Mouse (Mus musculus) ES-E14 (cell line): ENCODE measurements around the gene Fat1.

Source experiments
- HCFC1 ChIP-seq: IDR thresholded peaks from 2 replicates; pipeline ENCODE4 v1.6.1; 2012; ENCODE audit warnings: low read length, inconsistent platforms, borderline replicate concordance; ENCODE audit not compliant: insufficient read depth
- MAFK ChIP-seq: IDR thresholded peaks from 2 replicates; pipeline ENCODE4 v1.6.1; 2014; ENCODE audit warnings: mild to moderate bottlenecking, low read depth, low read length, inconsistent platforms; ENCODE audit not compliant: insufficient read depth
- ZC3H11A ChIP-seq: IDR thresholded peaks from 2 replicates; pipeline ENCODE4 v1.6.1; 2012; ENCODE audit warnings: low read depth, mild to moderate bottlenecking, inconsistent platforms, low read length, borderline replicate concordance
- ZNF384 ChIP-seq: IDR thresholded peaks from 2 replicates; pipeline ENCODE4 v1.6.1; 2012; ENCODE audit warnings: low read depth, low read length, inconsistent platforms

DNA sequence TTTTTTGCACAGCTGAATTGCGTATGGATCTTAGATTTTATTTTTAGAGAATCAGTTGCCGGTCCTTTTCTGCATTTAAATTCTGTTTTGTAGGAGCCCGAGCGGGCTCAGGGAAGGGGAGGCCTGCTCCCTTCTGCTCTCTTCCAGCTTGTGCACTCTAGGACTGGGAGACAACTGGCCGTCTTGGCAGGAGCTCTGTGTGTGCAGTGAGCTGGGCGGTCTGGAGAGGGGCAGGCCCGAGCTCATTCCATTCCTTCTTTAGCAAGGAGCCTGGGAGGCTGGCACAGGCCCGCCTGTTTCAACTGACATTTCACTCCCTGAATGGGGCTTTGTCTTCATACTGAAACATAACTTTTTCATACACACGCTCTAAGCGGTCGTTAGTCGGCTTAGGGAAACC lies 44.8 kb downstream of the Fat1 start:
- TF ChIP-seq ZC3H11A (no peak), HCFC1 (no peak), MAFK (no peak), ZNF384 (no peak)
